Mouse (Mus musculus): ENCODE results near the gene Donson. TPM values are rescaled to one million over a fixed set of nuclear protein-coding genes. Genes with fewer than 3 reads are reported as not detected.
A peak's percentile ranks its signal among the peaks of the same experiment; 100 is the strongest.

The Donson gene
- polyA plus RNA-seq, 1 experiment: 32.1 TPM

DNA sequence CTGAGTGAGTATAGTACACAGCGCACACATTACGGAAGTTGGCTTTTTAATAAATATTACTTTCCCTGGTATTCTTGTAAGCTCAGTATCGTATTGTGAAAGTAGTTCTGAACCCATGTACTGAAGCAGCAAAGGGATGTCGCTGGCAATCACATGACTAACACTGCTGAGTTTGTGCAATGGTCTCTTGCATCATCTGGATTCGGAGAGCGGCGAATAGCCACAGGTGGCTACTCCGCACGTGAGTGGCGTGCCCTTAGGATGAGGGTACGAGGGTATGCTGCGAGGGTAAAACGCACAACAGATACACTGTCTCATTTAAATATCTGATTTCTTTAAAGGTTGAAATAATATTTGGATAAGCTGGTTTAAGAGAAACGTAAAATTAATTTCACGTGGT lies 38.9 kb upstream of the Donson start:
- TF ChIP-seq POLR2A (IDR thresholded peaks at IDR 0.05; ENCODE audit: extremely low read depth, insufficient read depth, low read length): no peak
- TF ChIP-seq CTCF (IDR thresholded peaks at IDR 0.05; ENCODE audit: extremely low read depth, insufficient read depth, low read length): no peak
- Histone ChIP-seq H3K4me3 (ENCODE audit: insufficient read depth, low read length) (peak overlapping the region; percentile 55; the same call in 1 of the 2 replicates), H3K4me1 (ENCODE audit: control insufficient read depth, insufficient read depth, low read length) (peaks cover 2% of the 10 kb centered on the region; the same call in 1 of the 2 replicates), H3K27ac (ENCODE audit: insufficient read depth, low read length) (no peak overlapping the region)

DNA sequence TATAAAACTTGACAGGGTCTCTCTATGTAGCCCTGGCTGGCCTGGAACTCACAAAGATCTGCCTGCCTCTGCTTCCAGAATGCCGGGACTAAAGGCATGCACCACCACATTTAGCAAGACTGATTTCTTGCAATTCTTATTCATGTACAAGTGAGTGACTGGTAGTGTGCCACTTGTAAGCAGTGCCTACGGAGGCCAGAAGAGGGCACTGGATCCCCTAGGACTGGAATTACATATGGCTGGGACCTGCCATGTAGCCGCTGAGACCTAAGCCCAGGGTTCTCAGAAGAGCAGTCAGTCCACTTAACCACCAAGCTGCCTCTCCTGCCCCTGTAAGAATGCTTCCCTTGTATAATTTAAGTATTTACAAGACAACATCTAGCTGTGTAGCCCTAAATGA lies 35.7 kb upstream of the Donson start:
- TF ChIP-seq CTCF (IDR thresholded peaks at IDR 0.05; ENCODE audit: extremely low read depth, insufficient read depth, low read length) (peak; percentile 69), POLR2A (IDR thresholded peaks at IDR 0.05; ENCODE audit: extremely low read depth, insufficient read depth, low read length) (no peak)
- H3K27ac ChIP-seq (ENCODE audit: insufficient read depth, low read length): no peak overlapping the region
- no peak overlapping the region for H3K4me3 ChIP-seq (ENCODE audit: insufficient read depth, low read length)
- peaks cover 4% of the 10 kb centered on the region for H3K4me1 ChIP-seq (ENCODE audit: control insufficient read depth, insufficient read depth, low read length)

DNA sequence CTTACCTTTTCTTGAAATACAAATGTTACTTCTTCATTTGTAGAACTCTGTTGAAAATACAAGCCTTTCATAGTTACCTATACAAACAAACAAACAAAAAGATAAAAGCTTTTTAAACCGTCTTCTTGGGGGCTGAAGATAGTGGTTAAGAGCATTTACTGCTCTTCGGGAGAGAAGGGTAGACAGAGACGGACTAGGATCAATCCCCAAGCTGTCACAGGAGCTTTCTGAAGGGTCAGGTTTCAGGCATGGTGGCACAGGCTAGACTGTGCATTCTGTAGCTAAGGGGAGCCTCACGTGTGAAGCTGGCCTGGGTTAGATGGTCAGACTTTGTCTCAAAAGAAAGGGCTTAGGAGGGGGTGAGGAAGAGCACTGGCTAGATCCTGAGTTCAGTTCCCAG lies 28.8 kb upstream of the Donson start:
- TF ChIP-seq CTCF (IDR thresholded peaks at IDR 0.05; ENCODE audit: extremely low read depth, insufficient read depth, low read length): no peak
- no peak for TF ChIP-seq POLR2A (IDR thresholded peaks at IDR 0.05; ENCODE audit: extremely low read depth, insufficient read depth, low read length)
- Histone ChIP-seq H3K27ac (ENCODE audit: insufficient read depth, low read length) (no peak overlapping the region), H3K4me3 (ENCODE audit: insufficient read depth, low read length) (no peak overlapping the region), H3K4me1 (ENCODE audit: control insufficient read depth, insufficient read depth, low read length) (peaks cover 2% of the 10 kb centered on the region)

DNA sequence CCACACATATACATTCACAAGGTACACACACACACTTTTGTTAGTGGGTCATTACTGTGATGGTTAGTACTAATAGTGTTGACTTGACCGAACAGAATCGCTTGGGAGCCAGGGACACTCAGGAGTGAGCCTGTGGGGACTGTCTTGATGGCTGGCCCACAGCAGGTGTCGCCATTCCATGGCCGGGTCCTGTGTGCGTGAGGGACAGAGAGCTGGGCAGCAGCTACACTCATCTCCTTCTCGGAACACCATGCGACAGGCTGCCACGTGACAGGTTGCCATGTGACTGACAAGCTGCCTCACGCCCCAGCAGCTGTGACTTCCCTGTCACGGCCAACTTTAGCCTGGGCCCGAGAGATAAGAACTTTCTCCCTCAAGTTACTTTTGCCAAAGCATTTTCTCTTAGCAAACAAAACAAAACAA lies 28.4 kb upstream of the Donson start:
- TF ChIP-seq CTCF (IDR thresholded peaks at IDR 0.05; ENCODE audit: extremely low read depth, insufficient read depth, low read length): no peak
- no peak for TF ChIP-seq POLR2A (IDR thresholded peaks at IDR 0.05; ENCODE audit: extremely low read depth, insufficient read depth, low read length)
- no peak overlapping the region for H3K4me3 ChIP-seq (ENCODE audit: insufficient read depth, low read length)
- H3K27ac ChIP-seq (ENCODE audit: insufficient read depth, low read length): no peak overlapping the region
- H3K4me1 ChIP-seq (ENCODE audit: control insufficient read depth, insufficient read depth, low read length): peaks cover 2% of the 10 kb centered on the region

DNA sequence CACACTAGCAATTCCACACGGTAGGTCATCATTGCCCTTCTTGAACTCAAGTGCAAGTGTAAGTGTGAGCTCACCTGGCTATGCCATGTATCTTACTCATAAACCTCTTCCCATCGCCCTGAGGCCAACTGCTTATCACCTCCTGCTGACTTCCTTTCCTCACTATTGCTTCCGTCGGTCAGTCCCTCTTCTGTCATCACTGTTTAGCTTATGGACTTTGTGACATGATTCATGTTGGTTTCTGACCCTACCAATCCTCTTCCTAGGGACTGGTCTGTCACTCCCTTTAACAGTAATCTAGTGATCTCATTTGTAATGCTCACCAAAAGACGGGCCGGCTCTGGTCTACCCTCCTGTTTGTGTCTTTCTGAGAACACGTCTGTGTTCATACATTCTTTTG lies 21.7 kb upstream of the Donson start:
- Histone ChIP-seq H3K4me1 (ENCODE audit: control insufficient read depth, insufficient read depth, low read length) (peaks cover 1% of the 10 kb centered on the region; the same call in 1 of the 2 replicates), H3K27ac (ENCODE audit: insufficient read depth, low read length) (no peak overlapping the region), H3K4me3 (ENCODE audit: insufficient read depth, low read length) (no peak overlapping the region)
- TF ChIP-seq CTCF (IDR thresholded peaks at IDR 0.05; ENCODE audit: extremely low read depth, insufficient read depth, low read length): no peak
- TF ChIP-seq POLR2A (IDR thresholded peaks at IDR 0.05; ENCODE audit: extremely low read depth, insufficient read depth, low read length): no peak

GRCm38 (mm10) chr16:91704603-91705340 lies 16.2 kb upstream of the Donson start:
- no peak overlapping the region for H3K4me3 ChIP-seq (ENCODE audit: insufficient read depth, low read length)
- no peak overlapping the region for H3K27ac ChIP-seq (ENCODE audit: insufficient read depth, low read length)
- H3K4me1 ChIP-seq (ENCODE audit: control insufficient read depth, insufficient read depth, low read length): peaks cover 3% of the 10 kb centered on the region; the same call in 1 of the 2 replicates
- TF ChIP-seq POLR2A (IDR thresholded peaks at IDR 0.05; ENCODE audit: extremely low read depth, insufficient read depth, low read length) (no peak), CTCF (IDR thresholded peaks at IDR 0.05; ENCODE audit: extremely low read depth, insufficient read depth, low read length) (0 out of 2 replicates have a peak, but pooled peaks have one; percentile 9)

- no peak for TF ChIP-seq CTCF (IDR thresholded peaks at IDR 0.05; ENCODE audit: extremely low read depth, insufficient read depth, low read length)
- no peak for TF ChIP-seq POLR2A (IDR thresholded peaks at IDR 0.05; ENCODE audit: extremely low read depth, insufficient read depth, low read length)
- Histone ChIP-seq H3K4me3 (ENCODE audit: insufficient read depth, low read length) (no peak overlapping the region), H3K27ac (ENCODE audit: insufficient read depth, low read length) (no peak overlapping the region), H3K4me1 (ENCODE audit: control insufficient read depth, insufficient read depth, low read length) (peaks cover 3% of the 10 kb centered on the region; the same call in 1 of the 2 replicates)
Observed at GRCm38 (mm10) chr16:91702771-91703188, 14.2 kb upstream of the Donson start.

GRCm38 (mm10) chr16:91701908-91702307 lies 13.3 kb upstream of the Donson start:
- H3K4me3 ChIP-seq (ENCODE audit: insufficient read depth, low read length): no peak overlapping the region
- H3K27ac ChIP-seq (ENCODE audit: insufficient read depth, low read length): no peak overlapping the region
- TF ChIP-seq POLR2A (IDR thresholded peaks at IDR 0.05; ENCODE audit: extremely low read depth, insufficient read depth, low read length): no peak
- TF ChIP-seq CTCF (IDR thresholded peaks at IDR 0.05; ENCODE audit: extremely low read depth, insufficient read depth, low read length): no peak
- H3K4me1 ChIP-seq (ENCODE audit: control insufficient read depth, insufficient read depth, low read length): peaks cover 3% of the 10 kb centered on the region; the same call in 1 of the 2 replicates

- no peak overlapping the region for H3K4me3 ChIP-seq (ENCODE audit: insufficient read depth, low read length)
- H3K4me1 ChIP-seq (ENCODE audit: control insufficient read depth, insufficient read depth, low read length): no peaks in the 10 kb centered on the region; the same call in 1 of the 2 replicates
- TF ChIP-seq CTCF (IDR thresholded peaks at IDR 0.05; ENCODE audit: extremely low read depth, insufficient read depth, low read length) (no peak), POLR2A (IDR thresholded peaks at IDR 0.05; ENCODE audit: extremely low read depth, insufficient read depth, low read length) (no peak)
- H3K27ac ChIP-seq (ENCODE audit: insufficient read depth, low read length): no peak overlapping the region
Observed at GRCm38 (mm10) chr16:91698995-91699394, 10.4 kb upstream of the Donson start.
